Mouse (Mus musculus) hindbrain, embryonic 14.5 days (tissue): ENCODE measurements around the gene Abcc4. TPM values are rescaled to one million over a fixed set of nuclear protein-coding genes. Genes with fewer than 3 reads are reported as not detected.

Source experiments
- ATAC-seq: fragments of 200-750 bp; cut with Nextera tagmentation; 2 replicates; pipeline ENCODE4 v1.8.0; 2017; ENCODE audit warnings: moderate number of reproducible peaks, mild to moderate bottlenecking, moderate TSS enrichment, moderate library complexity; ENCODE audit not compliant: low FRiP score
- DNase-seq: peaks from one replicate; pipeline ENCODE4 v3.0.0-alpha.2; 2015; ENCODE audit warnings: low spot score
- H3K27ac ChIP-seq: fragments of 300-500 bp; sonication (generic); 2 replicates; pipeline ENCODE4 v1.5.1; 2014; ENCODE audit warnings: mild to moderate bottlenecking, moderate library complexity
- H3K27me3 ChIP-seq: fragments of 300-500 bp; sonication (generic); 2 replicates; pipeline ENCODE4 v1.6.1; 2014; ENCODE audit warnings: mild to moderate bottlenecking, low read length, mixed read lengths; ENCODE audit not compliant: control insufficient read depth, insufficient read depth
- H3K36me3 ChIP-seq: fragments of 300-500 bp; sonication (generic); replicated peaks from 2 replicates; pipeline ENCODE4 v1.6.1; 2014; ENCODE audit not compliant: control insufficient read depth, insufficient read depth
- H3K4me1 ChIP-seq: fragments of 300-500 bp; sonication (generic); replicated peaks from 2 replicates; pipeline ENCODE4 v1.6.1; 2014; ENCODE audit warnings: antibody characterized with exemption, low read length, mixed read lengths; ENCODE audit not compliant: control insufficient read depth, insufficient read depth
- H3K4me2 ChIP-seq: fragments of 300-500 bp; sonication (generic); replicated peaks from 2 replicates; pipeline ENCODE4 v1.6.1; 2014; ENCODE audit warnings: mild to moderate bottlenecking, moderate library complexity
- H3K4me3 ChIP-seq: fragments of 300-500 bp; sonication (generic); replicated peaks from 2 replicates; pipeline ENCODE4 v1.5.1; 2014; ENCODE audit warnings: mild to moderate bottlenecking, low read length
- H3K9ac ChIP-seq: fragments of 300-500 bp; sonication (generic); 2 replicates; pipeline ENCODE4 v1.6.1; 2014
- H3K9me3 ChIP-seq: fragments of 300-500 bp; sonication (generic); 2 replicates; pipeline ENCODE4 v1.6.1; 2016; ENCODE audit warnings: low read length; ENCODE audit not compliant: control insufficient read depth
- WGBS: fragments of 180-500 bp; shearing (Covaris S2); extraction: QIAGEN DNeasy Blood & Tissue Kit; methylation state at CpG from one replicate; pipeline ENCODE4 v1.1.7; 2014; 5-methylcytosine and 5-hydroxymethylcytosine counted together
- polyA plus RNA-seq: library from polyadenylated mRNA; unstranded; fragments of >200 nt; fragmentation: Nextera tagmentation; extraction: Ambion mirVana; gene quantifications from 2 replicates; pipeline ENCODE4 v1.2.1, GENCODE M21; 2014

Abcc4 gene
- polyA plus RNA-seq, result 2.6 TPM in 2 replicates

DNA sequence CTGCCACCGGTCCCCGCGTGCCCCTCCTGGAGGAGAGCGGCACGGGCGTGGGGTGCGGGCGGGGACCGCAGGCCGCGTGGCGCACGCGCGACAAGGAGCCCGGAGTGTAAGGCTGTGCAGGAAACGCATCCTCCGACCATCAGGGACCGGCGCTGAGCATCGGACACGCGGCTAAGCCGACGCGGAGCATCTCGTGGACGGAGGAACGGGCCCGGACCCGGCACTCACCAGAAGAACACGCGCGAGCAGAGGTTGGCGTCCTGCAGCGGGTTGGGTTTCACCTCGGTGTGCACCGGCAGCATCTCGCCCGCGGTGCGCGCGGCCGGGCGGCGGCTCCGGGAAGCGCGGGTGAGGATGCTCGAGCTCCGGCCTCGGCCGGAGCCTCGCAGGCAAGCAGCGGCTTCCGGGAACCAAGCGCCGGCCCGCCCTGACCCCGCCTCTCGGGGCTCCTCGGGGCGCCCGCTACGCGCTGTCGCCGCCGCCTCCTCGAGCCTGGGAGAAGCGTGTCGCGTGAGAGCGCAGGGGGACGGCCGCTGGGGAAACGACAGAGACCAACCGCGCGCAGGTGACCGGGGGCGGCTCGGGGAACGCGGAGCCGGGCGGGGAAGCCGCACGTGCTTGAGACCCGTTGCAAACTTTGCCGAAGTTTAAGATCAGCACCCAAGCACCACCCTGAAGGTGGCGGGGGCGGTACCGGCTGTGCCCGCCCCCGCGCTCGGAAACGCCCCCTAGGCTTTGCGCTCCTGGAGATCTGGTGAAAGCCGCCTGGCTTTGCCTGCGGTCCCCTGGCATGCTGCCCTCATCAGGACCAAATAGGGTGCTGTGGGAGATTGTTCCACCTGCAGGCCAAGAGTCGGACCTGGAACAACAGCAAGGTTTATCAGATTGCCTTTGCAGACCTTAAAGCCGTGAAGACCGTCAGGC, at the start of gene Abcc4:
Gene Abcc4, minus strand, starts transcription at position 412 of the 924 bp plus-strand sequence.
- WGBS, result under 1% methylated on average over 99 of the region's 106 CpGs
- peak; percentile 73 for ATAC-seq
- no peak within 1 kb of the TSS; the same call in 1 of the 2 replicates for H3K27ac ChIP-seq

DNA sequence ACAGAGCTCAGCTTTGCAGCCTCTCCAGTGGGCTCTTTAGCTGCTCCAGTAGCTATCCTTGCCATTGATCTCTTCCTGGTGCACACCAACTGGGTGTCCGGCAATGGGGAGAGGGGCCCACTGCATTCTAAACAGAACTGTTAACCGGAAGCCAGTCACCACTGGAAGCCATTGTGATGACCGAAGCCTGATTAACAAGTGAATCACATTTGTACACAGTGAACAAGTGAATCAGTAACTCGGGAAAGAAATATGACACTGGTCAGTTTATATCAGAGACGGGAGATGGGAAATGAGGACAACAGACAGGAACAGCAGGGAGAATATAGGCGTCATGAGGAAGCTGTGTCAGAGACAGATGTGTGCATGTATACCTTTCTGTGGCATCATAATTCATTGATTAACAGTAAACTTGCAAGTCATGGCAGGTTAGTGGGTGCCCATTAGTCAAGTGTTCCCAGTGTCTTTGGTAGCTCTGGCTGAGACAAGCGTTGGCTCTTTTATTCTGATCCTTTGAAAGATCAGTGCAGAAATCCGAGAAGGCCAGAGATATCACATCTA, 45.3 kb upstream of the Abcc4 start:
- Histone ChIP-seq H3K4me3 (no peak overlapping the region), H3K4me1 (no peaks in the 10 kb centered on the region), H3K27me3 (no peaks in the 10 kb centered on the region), H3K27ac (no peak overlapping the region), H3K36me3 (no peaks in the 10 kb centered on the region), H3K9me3 (no peaks in the 10 kb centered on the region), H3K9ac (no peak overlapping the region), H3K4me2 (no peak overlapping the region)
- ATAC-seq (no peak), DNase-seq (no peak)
- WGBS, result 58% methylated on average over 8 of the region's 8 CpGs

More for the DNA sequence above, at the start of gene Abcc4:
- H3K9me3 ChIP-seq, result no peaks in the 10 kb centered on the region
- DNase-seq, result peak; percentile 49
- H3K36me3 ChIP-seq, result no peaks in the 10 kb centered on the region
- peak within 1 kb of the TSS; percentile 92 for H3K4me2 ChIP-seq
- peak within 1 kb of the TSS; percentile 58 for H3K4me3 ChIP-seq
- peaks cover 17% of the 10 kb centered on the region for H3K27me3 ChIP-seq
- H3K9ac ChIP-seq, result peak within 1 kb of the TSS; percentile 64
- H3K4me1 ChIP-seq, result peaks cover 20% of the 10 kb centered on the region

DNA sequence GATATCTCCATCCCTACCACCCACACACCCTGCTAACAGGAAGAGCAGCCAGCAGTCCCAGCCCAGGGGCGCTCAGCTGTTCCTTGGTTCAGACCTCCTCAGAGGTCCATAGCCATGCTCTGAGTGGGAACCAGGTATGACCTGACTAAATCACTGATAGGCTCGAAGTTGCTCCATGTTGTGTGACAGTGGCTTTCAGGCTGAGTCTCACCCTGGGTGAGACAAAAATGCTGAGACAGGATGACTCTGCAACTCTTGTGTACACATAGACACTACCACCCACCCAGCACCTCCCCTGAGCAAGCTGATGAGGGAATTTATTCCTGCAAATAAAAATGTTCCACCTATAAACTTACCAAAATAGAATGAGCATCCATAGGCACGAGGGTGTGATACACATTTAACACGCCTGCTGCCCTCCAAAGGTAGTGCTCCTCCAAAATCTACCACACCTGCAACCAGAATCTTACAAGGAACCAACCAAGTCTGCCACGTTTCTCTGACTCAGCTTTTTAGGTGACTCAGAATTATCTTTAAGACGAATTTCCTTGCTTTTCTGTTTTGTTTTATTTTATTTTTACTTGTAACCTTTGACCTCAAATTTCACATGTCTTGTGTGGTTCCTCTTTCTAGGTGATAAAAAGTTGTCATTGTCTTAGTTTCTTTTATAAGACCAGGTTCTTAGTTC, 44.6 kb upstream of the Abcc4 start:
- no peaks in the 10 kb centered on the region for H3K36me3 ChIP-seq
- no peak for DNase-seq
- H3K27ac ChIP-seq, result no peak overlapping the region

GRCm38 (mm10) chr14:118749715-118750114, 43.7 kb upstream of the Abcc4 start:
- WGBS, result 34% methylated on average over 4 of the region's 4 CpGs
- no peaks in the 10 kb centered on the region for H3K36me3 ChIP-seq
- no peak overlapping the region for H3K4me2 ChIP-seq
- H3K4me3 ChIP-seq, result no peak overlapping the region
- no peak for ATAC-seq
- no peak for DNase-seq
- H3K27ac ChIP-seq, result no peak overlapping the region
- no peaks in the 10 kb centered on the region for H3K9me3 ChIP-seq
- H3K4me1 ChIP-seq, result no peaks in the 10 kb centered on the region
- no peak overlapping the region for H3K9ac ChIP-seq
- no peaks in the 10 kb centered on the region for H3K27me3 ChIP-seq

More for the DNA sequence above, 44.6 kb upstream of the Abcc4 start:
- Histone ChIP-seq H3K27me3 (no peaks in the 10 kb centered on the region), H3K9me3 (no peaks in the 10 kb centered on the region), H3K4me1 (no peaks in the 10 kb centered on the region), H3K9ac (no peak overlapping the region), H3K4me2 (no peak overlapping the region), H3K4me3 (no peak overlapping the region)
- 85% methylated on average over 6 of the region's 6 CpGs for WGBS
- ATAC-seq, result no peak

DNA sequence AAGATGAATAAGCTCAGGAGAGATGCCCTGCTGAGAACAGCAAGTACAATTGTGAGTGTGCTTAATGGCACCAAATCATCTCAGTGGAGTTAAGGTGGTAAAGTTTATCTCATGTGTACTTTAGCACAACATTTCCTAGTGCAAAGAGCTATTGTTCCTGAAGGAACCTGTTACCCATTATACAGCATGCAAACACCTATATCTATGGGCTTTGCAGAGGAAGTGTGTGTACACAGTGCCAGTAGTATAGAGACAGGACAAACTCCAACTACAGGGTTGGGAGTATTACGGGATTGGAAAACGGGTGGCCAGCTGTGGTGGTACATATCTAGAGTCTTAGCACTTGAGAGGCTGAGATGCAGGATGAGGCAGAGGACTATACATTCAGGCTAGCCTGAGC, 43.0 kb upstream of the Abcc4 start:
- DNase-seq, result no peak
- Histone ChIP-seq H3K4me2 (no peak overlapping the region), H3K36me3 (no peaks in the 10 kb centered on the region), H3K4me3 (no peak overlapping the region), H3K27me3 (no peaks in the 10 kb centered on the region), H3K4me1 (no peaks in the 10 kb centered on the region), H3K9me3 (no peaks in the 10 kb centered on the region), H3K27ac (no peak overlapping the region), H3K9ac (no peak overlapping the region)
- WGBS, result 93% methylated on average over 2 of the region's 2 CpGs
- ATAC-seq, result no peak

DNA sequence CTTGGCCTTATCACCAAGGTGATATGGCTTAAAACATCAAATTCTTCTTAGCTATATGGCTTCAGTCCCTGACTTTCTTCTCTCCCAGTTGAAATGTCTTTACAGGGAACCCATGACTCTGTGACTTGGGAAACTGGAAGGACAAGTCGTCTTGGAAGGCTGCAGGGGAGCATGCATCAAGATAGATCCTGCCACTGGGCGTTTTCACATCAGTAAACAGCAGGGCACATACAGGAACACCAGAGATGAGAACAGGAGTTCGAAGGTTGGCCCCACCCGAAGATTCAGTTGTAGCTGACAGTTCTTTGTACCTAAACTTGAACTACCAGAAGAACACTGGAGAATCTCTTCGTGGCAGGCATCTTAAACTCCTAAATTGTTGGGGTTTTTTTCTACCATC, 36.8 kb upstream of the Abcc4 start:
- DNase-seq, result no peak
- H3K9me3 ChIP-seq, result peaks cover 15% of the 10 kb centered on the region
- no peak overlapping the region for H3K9ac ChIP-seq
- H3K27me3 ChIP-seq, result no peaks in the 10 kb centered on the region
- no peaks in the 10 kb centered on the region for H3K36me3 ChIP-seq
- WGBS, result 86% methylated on average over 5 of the region's 5 CpGs
- ATAC-seq, result no peak
- no peak overlapping the region for H3K4me3 ChIP-seq
- no peak overlapping the region for H3K27ac ChIP-seq
- no peak overlapping the region for H3K4me2 ChIP-seq
- H3K4me1 ChIP-seq, result no peaks in the 10 kb centered on the region

DNA sequence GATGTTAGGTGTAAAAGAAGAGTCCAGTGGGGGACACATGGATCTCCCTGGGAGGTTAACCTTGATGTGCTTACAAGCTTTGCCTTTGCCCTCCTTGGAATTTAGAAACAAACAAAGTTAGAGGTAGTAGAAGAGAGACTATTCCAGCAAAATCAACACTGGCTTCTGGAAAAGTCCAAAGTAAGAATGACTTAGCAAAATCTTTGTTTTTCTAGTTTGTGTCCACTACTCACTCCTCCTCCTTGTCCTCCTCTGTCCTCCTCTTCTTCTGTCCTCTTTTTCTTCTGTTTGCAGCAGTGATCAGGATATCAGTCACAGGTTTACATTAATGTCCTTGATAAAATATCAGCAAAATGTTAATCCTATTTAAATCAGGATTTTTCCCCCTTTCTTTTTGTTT, 35.8 kb upstream of the Abcc4 start:
- H3K27me3 ChIP-seq, result no peaks in the 10 kb centered on the region
- no peak overlapping the region for H3K9ac ChIP-seq
- H3K27ac ChIP-seq, result no peak overlapping the region
- H3K4me2 ChIP-seq, result no peak overlapping the region
- 0 out of 2 replicates have a peak, but pooled peaks cover 4% of the 10 kb centered on the region for H3K4me1 ChIP-seq
- peaks cover 15% of the 10 kb centered on the region for H3K9me3 ChIP-seq
- DNase-seq, result no peak
- H3K4me3 ChIP-seq, result no peak overlapping the region
- no peaks in the 10 kb centered on the region for H3K36me3 ChIP-seq
- ATAC-seq, result no peak

DNA sequence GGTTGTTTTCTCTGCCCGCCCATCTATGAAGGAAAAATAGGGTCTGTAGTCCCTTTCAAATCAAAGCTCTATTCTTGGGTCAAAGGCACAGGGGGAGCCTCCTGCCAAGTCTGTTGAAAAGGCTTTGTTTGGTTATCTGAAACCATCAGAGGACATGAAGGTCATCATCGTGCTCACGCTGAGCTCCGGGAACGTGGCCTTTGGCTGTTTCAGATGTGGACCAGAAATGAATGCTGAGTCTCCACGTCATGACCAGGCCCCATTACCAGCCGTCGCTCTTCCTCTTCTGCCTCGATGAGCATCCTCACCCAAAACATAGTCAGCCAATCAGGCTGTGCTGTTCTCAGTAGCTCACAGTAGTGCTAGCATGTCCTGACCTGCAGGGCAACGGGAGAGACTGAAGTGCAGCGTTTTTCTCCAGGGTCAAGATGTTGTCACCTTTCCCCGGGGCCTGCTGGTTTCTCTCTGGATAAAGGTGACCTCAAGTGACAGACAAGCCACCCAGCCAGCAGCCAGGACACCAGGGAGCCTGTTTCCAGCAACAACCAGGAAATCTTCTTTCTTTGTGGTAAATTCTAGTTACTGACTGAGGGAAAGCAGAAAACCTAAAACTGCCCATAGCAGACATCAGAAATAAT, 31.4 kb upstream of the Abcc4 start:
- Histone ChIP-seq H3K27ac (no peak overlapping the region), H3K4me1 (0 out of 2 replicates have a peak, but pooled peaks cover 4% of the 10 kb centered on the region), H3K9me3 (peaks cover 15% of the 10 kb centered on the region), H3K36me3 (no peaks in the 10 kb centered on the region), H3K4me3 (no peak overlapping the region), H3K27me3 (no peaks in the 10 kb centered on the region), H3K4me2 (no peak overlapping the region), H3K9ac (no peak overlapping the region)
- no peak for ATAC-seq
- no peak for DNase-seq
- WGBS, result 9% methylated on average over 12 of the region's 12 CpGs

DNA sequence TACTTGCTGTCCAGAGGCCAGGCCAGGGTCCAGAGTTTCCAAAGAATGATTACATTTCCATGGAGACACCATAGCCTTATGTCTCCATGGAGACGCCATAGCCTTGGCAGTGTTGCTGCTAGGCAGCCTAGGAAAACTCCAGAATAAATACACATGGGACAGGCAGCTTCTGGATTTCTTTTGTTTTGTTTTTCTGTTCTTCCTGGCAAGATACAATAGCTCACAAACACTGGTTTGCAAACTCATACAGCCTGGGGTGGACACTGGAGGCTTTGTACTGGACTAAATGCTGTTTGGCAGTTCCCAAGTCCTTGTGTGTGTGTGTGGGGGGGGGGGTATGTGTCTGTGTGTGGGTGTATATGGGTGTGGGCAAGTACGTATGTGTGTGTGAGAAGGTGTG, 29.1 kb upstream of the Abcc4 start:
- Histone ChIP-seq H3K9me3 (peaks cover 7% of the 10 kb centered on the region), H3K4me3 (no peak overlapping the region), H3K27me3 (no peaks in the 10 kb centered on the region), H3K9ac (no peak overlapping the region), H3K36me3 (no peaks in the 10 kb centered on the region), H3K4me2 (no peak overlapping the region), H3K4me1 (0 out of 2 replicates have a peak, but pooled peaks cover 4% of the 10 kb centered on the region), H3K27ac (peak overlapping the region; percentile 51; the same call in 1 of the 2 replicates)
- ATAC-seq (peak; percentile 93), DNase-seq (peak; percentile 74)
- 24% methylated on average over 2 of the region's 2 CpGs for WGBS
